Mouse (Mus musculus): ENCODE results near the gene Vmn2r41.
"Not testable (repeated sequence)": the region's sequence is repeated elsewhere in the genome, so short reads cannot be mapped to it uniquely, and the experiment has no call there.

The Vmn2r41 gene

GRCm38 (mm10) chr7:8161554-8161953 lies at the start of gene Vmn2r41:
Vmn2r41 (minus strand) TSS chr7:8161654.
- not testable (repeated sequence) for DNase-seq

- not testable (repeated sequence) for DNase-seq
Measured at GRCm38 (mm10) chr7:8200220-8200619, 38.8 kb upstream of the Vmn2r41 start, which contains the start of gene Vmn2r42. Vmn2r42 (minus strand) TSS chr7:8200320.

- DNase-seq = not testable (repeated sequence)
Measured at GRCm38 (mm10) chr7:8092871-8093270, 68.6 kb downstream of the Vmn2r41 start.
